Mouse (Mus musculus) MEL-GATA-1-ER (cell line): ENCODE data around the gene Polm.

Source experiments
- DNase-seq: peaks from one replicate; pipeline ENCODE4 v3.0.0-alpha.2; 2012; ENCODE audit warnings: low read depth; ENCODE audit errors: extremely low read depth

Polm gene

DNA sequence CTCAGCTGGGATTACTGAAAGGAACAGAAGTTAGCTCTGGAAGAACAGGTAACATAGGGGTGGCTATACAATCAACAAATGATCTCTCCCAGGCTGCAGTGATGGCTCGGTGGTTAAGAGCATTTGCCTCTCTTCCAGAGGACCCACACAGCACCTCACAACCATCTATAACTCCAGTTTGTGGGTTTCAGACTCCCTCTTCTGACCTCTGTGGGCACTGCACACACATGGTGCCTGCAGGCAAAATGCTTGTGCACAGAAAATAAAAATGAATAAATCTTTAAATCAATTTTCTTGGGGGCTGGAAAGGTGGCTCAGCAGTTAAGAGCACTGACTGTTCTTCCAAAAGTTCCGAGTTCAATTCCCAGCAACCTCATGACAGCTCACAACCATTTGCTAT, 59.3 kb downstream of the Polm start:
- no peak for DNase-seq
